Mouse (Mus musculus) small intestine, adult 2 months (tissue): ENCODE measurements around the gene Tmc7.

Experiments used
- CTCF ChIP-seq: fragments of 200-500 bp; IDR thresholded peaks from 2 replicates; pipeline ENCODE4 v1.5.1; 2012; ENCODE audit warnings: low read depth, mild to moderate bottlenecking, control low read depth, inconsistent platforms, low read length, moderate library complexity, mixed read lengths; ENCODE audit not compliant: insufficient replicate concordance, insufficient read length; ENCODE audit errors: extremely low read depth
- POLR2A ChIP-seq: fragments of 200-500 bp; IDR thresholded peaks from 2 replicates; pipeline ENCODE4 v1.6.1; 2012; ENCODE audit warnings: low read depth, mild to moderate bottlenecking, control low read depth, inconsistent platforms, low read length, moderate library complexity

- TF ChIP-seq CTCF: no peak
- no peak for TF ChIP-seq POLR2A
Measured at GRCm38 (mm10) chr7:118547451-118547850, 37.1 kb downstream of the Tmc7 start.
